Mouse (Mus musculus) limb, embryonic 13.5 days (tissue): Measurements from ENCODE around the gene Shroom3. TPM values are rescaled to one million over a fixed set of nuclear protein-coding genes. Genes with fewer than 3 reads are reported as not detected.

Source experiments
- ATAC-seq: fragments of 200-750 bp; cut with Nextera tagmentation; 2 replicates; pipeline ENCODE4 v1.8.0; 2017; ENCODE audit warnings: low read depth, moderate number of reproducible peaks, moderate TSS enrichment; ENCODE audit not compliant: low FRiP score
- H3K27ac ChIP-seq: fragments of 300-500 bp; sonication (generic); 2 replicates; pipeline ENCODE4 v1.5.1; 2015; ENCODE audit warnings: inconsistent platforms, mild to moderate bottlenecking, moderate library complexity
- H3K27me3 ChIP-seq: fragments of 300-500 bp; sonication (generic); 2 replicates; pipeline ENCODE4 v1.6.1; 2015; ENCODE audit warnings: mild to moderate bottlenecking, inconsistent platforms
- H3K36me3 ChIP-seq: fragments of 300-500 bp; sonication (generic); 2 replicates; pipeline ENCODE4 v1.6.1; 2015; ENCODE audit warnings: inconsistent platforms, mild to moderate bottlenecking, moderate library complexity
- H3K4me1 ChIP-seq: fragments of 300-500 bp; sonication (generic); 2 replicates; pipeline ENCODE4 v1.6.1; 2015; ENCODE audit warnings: inconsistent platforms
- H3K4me2 ChIP-seq: fragments of 300-500 bp; sonication (generic); replicated peaks from 2 replicates; pipeline ENCODE4 v1.6.1; 2015; ENCODE audit warnings: inconsistent platforms, mild to moderate bottlenecking, moderate library complexity
- H3K4me3 ChIP-seq: fragments of 300-500 bp; sonication (generic); 2 replicates; pipeline ENCODE4 v1.5.1; 2015; ENCODE audit warnings: moderate library complexity, mild to moderate bottlenecking, inconsistent platforms
- H3K9ac ChIP-seq: fragments of 300-500 bp; sonication (generic); 2 replicates; pipeline ENCODE4 v1.6.1; 2015; ENCODE audit warnings: mild to moderate bottlenecking, inconsistent platforms
- H3K9me3 ChIP-seq: fragments of 300-500 bp; sonication (generic); 2 replicates; pipeline ENCODE4 v1.6.1; 2016; ENCODE audit warnings: inconsistent platforms
- WGBS: fragments of 180-500 bp; shearing (Covaris S2); methylation state at CpG from one replicate; pipeline ENCODE4 v1.1.7; 2015; 5-methylcytosine and 5-hydroxymethylcytosine counted together
- polyA plus RNA-seq: library from polyadenylated mRNA; unstranded; fragments of >200 nt; fragmentation: Nextera tagmentation; extraction: Ambion mirVana; gene quantifications from 2 replicates; pipeline ENCODE4 v1.2.1, GENCODE M21; 2015

The Shroom3 gene
- polyA plus RNA-seq, 1 experiment from 2014 or later: 3.8 TPM

GRCm38 (mm10) chr5:92762425-92762824 lies 79.2 kb downstream of the Shroom3 start:
- H3K27me3 ChIP-seq: no peaks in the 10 kb centered on the region
- no peak overlapping the region for H3K4me2 ChIP-seq
- H3K36me3 ChIP-seq: no peaks in the 10 kb centered on the region
- H3K27ac ChIP-seq: no peak overlapping the region
- ATAC-seq: no peak
- no peak overlapping the region for H3K9ac ChIP-seq
- 67% methylated on average over 5 of the region's 5 CpGs for WGBS
- H3K4me3 ChIP-seq: no peak overlapping the region
- no peaks in the 10 kb centered on the region for H3K9me3 ChIP-seq
- peaks cover 12% of the 10 kb centered on the region for H3K4me1 ChIP-seq

GRCm38 (mm10) chr5:92763546-92763952 lies 80.3 kb downstream of the Shroom3 start:
- H3K4me2 ChIP-seq: no peak overlapping the region
- H3K27ac ChIP-seq: no peak overlapping the region
- H3K4me1 ChIP-seq: peaks cover 12% of the 10 kb centered on the region
- no peak overlapping the region for H3K9ac ChIP-seq
- H3K4me3 ChIP-seq: no peak overlapping the region
- no peaks in the 10 kb centered on the region for H3K27me3 ChIP-seq
- no peak; the same call in 1 of the 2 replicates for ATAC-seq
- no peaks in the 10 kb centered on the region for H3K36me3 ChIP-seq
- H3K9me3 ChIP-seq: no peaks in the 10 kb centered on the region
- WGBS: 4% methylated on average over 4 of the region's 4 CpGs

DNA sequence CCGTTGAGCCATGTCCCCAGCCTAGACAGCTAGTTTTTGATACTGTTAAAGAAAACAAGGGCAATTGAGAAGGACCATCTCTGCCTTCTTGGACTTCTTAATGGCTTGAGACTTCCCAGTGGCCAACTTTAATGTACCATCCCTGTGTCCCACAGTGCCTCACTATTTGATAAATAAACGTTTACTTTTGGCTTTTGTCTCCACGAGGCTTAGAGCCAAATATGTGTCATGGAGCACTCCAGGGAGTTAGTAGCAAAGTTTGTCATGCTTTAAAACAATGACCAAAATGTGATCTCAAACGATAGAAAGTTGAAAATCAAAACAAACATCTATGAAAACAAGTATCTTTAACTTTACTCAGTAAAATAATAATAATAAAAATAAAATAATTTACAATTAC lies 83.1 kb downstream of the Shroom3 start:
- H3K4me1 ChIP-seq: peaks cover 12% of the 10 kb centered on the region
- no peak overlapping the region for H3K4me3 ChIP-seq
- 73% methylated on average over 4 of the region's 4 CpGs for WGBS
- no peak overlapping the region for H3K9ac ChIP-seq
- no peaks in the 10 kb centered on the region for H3K36me3 ChIP-seq
- no peaks in the 10 kb centered on the region for H3K27me3 ChIP-seq
- no peak overlapping the region for H3K4me2 ChIP-seq
- no peak for ATAC-seq
- H3K9me3 ChIP-seq: no peaks in the 10 kb centered on the region
- H3K27ac ChIP-seq: no peak overlapping the region

DNA sequence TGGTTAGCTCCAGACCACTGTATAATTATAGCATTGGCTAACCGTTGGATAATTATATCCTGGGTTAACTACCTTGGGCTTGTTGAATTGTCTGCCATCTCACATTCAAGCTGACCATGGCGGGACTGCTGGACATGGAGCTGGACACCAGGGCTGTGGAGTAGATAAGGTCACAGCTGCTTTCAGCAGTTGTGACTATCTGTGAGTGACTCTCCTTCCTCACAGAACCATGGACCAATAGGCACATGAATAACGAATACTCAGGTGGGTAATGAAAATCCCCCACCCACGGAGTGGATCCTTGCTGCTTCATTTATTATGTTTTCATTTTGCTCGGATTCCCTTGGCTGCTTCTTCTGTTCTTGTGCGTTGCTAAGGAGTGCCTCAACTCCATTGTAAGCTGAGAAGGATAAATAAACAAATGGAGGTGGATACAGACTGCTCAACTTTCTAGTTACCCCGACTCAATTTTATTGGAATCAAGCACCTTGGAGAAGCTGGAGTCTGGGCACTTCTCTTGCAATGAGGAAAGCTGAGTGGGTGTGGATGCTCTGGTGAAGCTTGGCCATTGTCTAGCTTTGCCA lies 84.1 kb downstream of the Shroom3 start:
- ATAC-seq: no peak
- no peaks in the 10 kb centered on the region for H3K36me3 ChIP-seq
- peaks cover 12% of the 10 kb centered on the region for H3K4me1 ChIP-seq
- H3K9ac ChIP-seq: no peak overlapping the region
- H3K4me3 ChIP-seq: no peak overlapping the region
- H3K27ac ChIP-seq: no peak overlapping the region
- WGBS: 52% methylated on average over 7 of the region's 7 CpGs
- no peak overlapping the region for H3K4me2 ChIP-seq
- no peaks in the 10 kb centered on the region for H3K9me3 ChIP-seq
- H3K27me3 ChIP-seq: no peaks in the 10 kb centered on the region

GRCm38 (mm10) chr5:92767857-92768291 lies 84.6 kb downstream of the Shroom3 start:
- WGBS: 57% methylated on average over 6 of the region's 6 CpGs
- no peak overlapping the region for H3K9ac ChIP-seq
- no peaks in the 10 kb centered on the region for H3K36me3 ChIP-seq
- H3K4me2 ChIP-seq: no peak overlapping the region
- H3K27ac ChIP-seq: no peak overlapping the region
- H3K4me3 ChIP-seq: no peak overlapping the region
- H3K27me3 ChIP-seq: no peaks in the 10 kb centered on the region
- H3K9me3 ChIP-seq: no peaks in the 10 kb centered on the region
- ATAC-seq: no peak
- H3K4me1 ChIP-seq: peaks cover 8% of the 10 kb centered on the region

DNA sequence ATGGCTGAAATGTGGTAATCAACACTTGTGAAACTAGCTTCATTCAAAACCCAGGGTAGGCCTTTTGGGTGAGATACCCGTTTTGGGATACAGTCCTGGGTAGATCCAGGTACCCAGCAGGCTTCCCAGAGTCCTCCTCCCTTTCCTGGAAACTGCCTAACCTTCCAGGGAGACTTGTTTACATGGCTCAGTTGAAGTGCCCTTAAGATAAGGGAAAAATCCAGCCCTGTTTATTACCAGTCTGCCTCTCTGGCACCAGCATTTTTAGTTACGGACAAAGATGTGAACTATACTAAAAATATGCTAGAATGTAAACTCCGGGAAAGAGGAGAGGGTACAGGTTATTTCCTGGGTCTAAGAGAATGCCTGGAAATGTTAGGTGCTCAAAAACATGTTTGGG lies 90.6 kb downstream of the Shroom3 start:
- Histone ChIP-seq H3K4me1 (no peaks in the 10 kb centered on the region), H3K27ac (no peak overlapping the region), H3K36me3 (no peaks in the 10 kb centered on the region), H3K9ac (no peak overlapping the region), H3K9me3 (no peaks in the 10 kb centered on the region), H3K27me3 (no peaks in the 10 kb centered on the region), H3K4me2 (no peak overlapping the region), H3K4me3 (no peak overlapping the region)
- WGBS: 52% methylated on average over 3 of the region's 3 CpGs
- ATAC-seq: no peak

- 61% methylated on average over 2 of the region's 2 CpGs for WGBS
- H3K9ac ChIP-seq: no peak overlapping the region
- no peak overlapping the region for H3K4me3 ChIP-seq
- no peaks in the 10 kb centered on the region for H3K9me3 ChIP-seq
- no peaks in the 10 kb centered on the region for H3K27me3 ChIP-seq
- no peak for ATAC-seq
- no peaks in the 10 kb centered on the region for H3K36me3 ChIP-seq
- H3K4me2 ChIP-seq: no peak overlapping the region
- no peaks in the 10 kb centered on the region for H3K4me1 ChIP-seq
- no peak overlapping the region for H3K27ac ChIP-seq
Measured at GRCm38 (mm10) chr5:92774419-92774818, 91.2 kb downstream of the Shroom3 start.

GRCm38 (mm10) chr5:92774893-92775292 lies 91.7 kb downstream of the Shroom3 start:
- Histone ChIP-seq H3K9me3 (no peaks in the 10 kb centered on the region), H3K27ac (no peak overlapping the region), H3K36me3 (no peaks in the 10 kb centered on the region), H3K4me1 (no peaks in the 10 kb centered on the region), H3K4me2 (no peak overlapping the region), H3K9ac (no peak overlapping the region), H3K4me3 (no peak overlapping the region), H3K27me3 (no peaks in the 10 kb centered on the region)
- no peak for ATAC-seq
- WGBS: 92% methylated on average over 3 of the region's 3 CpGs

GRCm38 (mm10) chr5:92778395-92778794 lies 95.2 kb downstream of the Shroom3 start:
- Histone ChIP-seq H3K4me1 (no peaks in the 10 kb centered on the region), H3K4me2 (no peak overlapping the region), H3K36me3 (no peaks in the 10 kb centered on the region; the same call in 1 of the 2 replicates), H3K27me3 (no peaks in the 10 kb centered on the region), H3K27ac (no peak overlapping the region), H3K9ac (no peak overlapping the region), H3K9me3 (peaks cover 6% of the 10 kb centered on the region), H3K4me3 (no peak overlapping the region)
- no peak for ATAC-seq
- WGBS: 77% methylated on average over 8 of the region's 8 CpGs

GRCm38 (mm10) chr5:92781082-92781481 lies 97.8 kb downstream of the Shroom3 start:
- no peaks in the 10 kb centered on the region; the same call in 1 of the 2 replicates for H3K36me3 ChIP-seq
- H3K27ac ChIP-seq: no peak overlapping the region
- H3K9me3 ChIP-seq: peaks cover 6% of the 10 kb centered on the region
- no peak for ATAC-seq
- H3K4me2 ChIP-seq: no peak overlapping the region
- H3K27me3 ChIP-seq: no peaks in the 10 kb centered on the region
- no peak overlapping the region for H3K4me3 ChIP-seq
- no peak overlapping the region for H3K9ac ChIP-seq
- no peaks in the 10 kb centered on the region for H3K4me1 ChIP-seq

DNA sequence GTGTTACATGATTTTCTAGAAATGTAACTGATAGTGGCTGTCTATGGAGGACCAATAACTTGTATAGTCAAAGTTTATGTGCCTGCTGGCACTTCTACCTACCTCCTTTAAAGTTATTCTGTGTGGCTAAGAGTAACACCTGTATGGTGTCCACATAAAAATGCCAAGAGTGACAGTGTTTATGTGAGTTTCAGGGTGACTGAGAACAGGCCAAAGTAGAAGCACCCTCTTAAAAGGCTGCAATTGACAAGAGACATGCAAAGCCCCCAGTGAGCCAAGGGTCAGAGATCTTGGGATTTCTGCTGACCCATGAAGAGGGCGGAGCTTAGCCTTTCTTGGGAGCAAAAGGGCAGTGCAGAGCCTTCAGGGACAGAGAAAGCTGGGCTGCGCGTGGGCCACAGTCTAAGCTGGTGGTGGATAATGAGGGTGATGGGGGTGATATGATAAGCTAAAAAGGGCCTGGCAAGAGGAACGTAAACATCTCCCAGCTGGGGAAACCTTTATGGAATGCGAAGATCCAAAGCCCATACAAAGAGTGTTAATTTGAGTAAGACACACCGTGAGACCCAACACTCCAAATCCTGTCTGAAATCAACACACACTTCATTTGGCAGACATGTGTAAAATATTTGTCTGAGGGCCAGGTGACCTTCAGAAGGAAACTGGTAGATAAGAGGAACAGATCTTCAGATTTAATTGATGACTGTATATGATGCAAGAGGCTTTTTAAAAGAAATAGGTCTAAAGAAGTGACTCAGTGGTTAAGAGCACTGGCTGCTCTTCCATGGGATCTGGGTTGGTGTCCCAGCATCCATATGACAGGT lies 101.0 kb downstream of the Shroom3 start:
- no peaks in the 10 kb centered on the region; the same call in 1 of the 2 replicates for H3K36me3 ChIP-seq
- H3K27me3 ChIP-seq: no peaks in the 10 kb centered on the region
- peaks cover 6% of the 10 kb centered on the region for H3K9me3 ChIP-seq
- H3K27ac ChIP-seq: no peak overlapping the region
- no peak overlapping the region for H3K9ac ChIP-seq
- WGBS: 44% methylated on average over 6 of the region's 6 CpGs
- no peak overlapping the region for H3K4me3 ChIP-seq
- ATAC-seq: no peak
- no peak overlapping the region for H3K4me2 ChIP-seq
- peaks cover 7% of the 10 kb centered on the region; the same call in 1 of the 2 replicates for H3K4me1 ChIP-seq

- Histone ChIP-seq H3K27me3 (no peaks in the 10 kb centered on the region), H3K4me3 (no peak overlapping the region), H3K27ac (no peak overlapping the region), H3K4me2 (no peak overlapping the region), H3K4me1 (peaks cover 8% of the 10 kb centered on the region; the same call in 1 of the 2 replicates), H3K36me3 (no peaks in the 10 kb centered on the region; the same call in 1 of the 2 replicates), H3K9ac (no peak overlapping the region), H3K9me3 (peaks cover 3% of the 10 kb centered on the region)
- no peak for ATAC-seq
- 84% methylated on average over 11 of the region's 11 CpGs for WGBS
Measured at GRCm38 (mm10) chr5:92785870-92786436, 102.7 kb downstream of the Shroom3 start.
